Mouse (Mus musculus) hindbrain, embryonic 10.5 days (tissue): ENCODE measurements around the gene Hnf1b. TPM values are rescaled to one million over a fixed set of nuclear protein-coding genes. Genes with fewer than 3 reads are reported as not detected.

Source experiments
- DNase-seq: peaks from one replicate; pipeline ENCODE4 v3.0.0-alpha.2; 2017; ENCODE audit warnings: low spot score
- H3K27ac ChIP-seq: fragments of 300-500 bp; sonication (generic); 2 replicates; pipeline ENCODE4 v1.5.1; 2016; ENCODE audit warnings: mild to moderate bottlenecking, moderate library complexity
- H3K27me3 ChIP-seq: fragments of 300-500 bp; sonication (generic); 2 replicates; pipeline ENCODE4 v1.6.1; 2016; ENCODE audit warnings: mild to moderate bottlenecking; ENCODE audit not compliant: poor library complexity, insufficient read depth, severe bottlenecking
- H3K36me3 ChIP-seq: fragments of 300-500 bp; sonication (generic); 2 replicates; pipeline ENCODE4 v1.6.1; 2016; ENCODE audit warnings: mild to moderate bottlenecking, moderate library complexity
- H3K4me1 ChIP-seq: fragments of 300-500 bp; sonication (generic); replicated peaks from 2 replicates; pipeline ENCODE4 v1.6.1; 2016; ENCODE audit warnings: mild to moderate bottlenecking
- H3K4me3 ChIP-seq: fragments of 300-500 bp; sonication (generic); 2 replicates; pipeline ENCODE4 v1.5.1; 2016; ENCODE audit warnings: mild to moderate bottlenecking, moderate library complexity
- H3K9me3 ChIP-seq: fragments of 300-500 bp; sonication (generic); 2 replicates; pipeline ENCODE4 v1.6.1; 2016; ENCODE audit warnings: mild to moderate bottlenecking, moderate library complexity
- WGBS: fragments of 180-500 bp; shearing (Covaris S2); methylation state at CpG from one replicate; pipeline ENCODE4 v1.1.7; 2016; 5-methylcytosine and 5-hydroxymethylcytosine counted together
- polyA plus RNA-seq: library from polyadenylated mRNA; unstranded; fragments of >200 nt; fragmentation: Nextera tagmentation; extraction: Ambion mirVana; gene quantifications from 2 replicates; pipeline ENCODE4 v1.2.1, GENCODE M21; 2016

The Hnf1b gene
- polyA plus RNA-seq, 1 experiment from 2014 or later: not detected

GRCm38 (mm10) chr11:83857256-83857655, 7.4 kb downstream of the Hnf1b start:
- no peak for DNase-seq
- H3K4me3 ChIP-seq: no peak overlapping the region
- no peaks in the 10 kb centered on the region for H3K36me3 ChIP-seq
- H3K27me3 ChIP-seq: peaks cover 100% of the 10 kb centered on the region
- peaks cover 13% of the 10 kb centered on the region for H3K4me1 ChIP-seq
- H3K27ac ChIP-seq: no peak overlapping the region
- 72% methylated on average over 1 of the region's 1 CpGs for WGBS
- no peaks in the 10 kb centered on the region for H3K9me3 ChIP-seq

- peak; percentile 41 for DNase-seq
- H3K4me3 ChIP-seq: no peak overlapping the region
- no peaks in the 10 kb centered on the region for H3K36me3 ChIP-seq
- H3K4me1 ChIP-seq: peaks cover 36% of the 10 kb centered on the region
- H3K27ac ChIP-seq: no peak overlapping the region
- WGBS: 24% methylated on average over 9 of the region's 9 CpGs
- H3K9me3 ChIP-seq: no peaks in the 10 kb centered on the region
- H3K27me3 ChIP-seq: peaks cover 92% of the 10 kb centered on the region
Measured at GRCm38 (mm10) chr11:83865286-83865685, 15.4 kb downstream of the Hnf1b start.

GRCm38 (mm10) chr11:83867571-83867970, 17.7 kb downstream of the Hnf1b start:
- DNase-seq: peak; percentile 20
- Histone ChIP-seq H3K36me3 (no peaks in the 10 kb centered on the region), H3K27me3 (peaks cover 74% of the 10 kb centered on the region), H3K4me3 (no peak overlapping the region), H3K4me1 (peaks cover 36% of the 10 kb centered on the region), H3K9me3 (no peaks in the 10 kb centered on the region), H3K27ac (no peak overlapping the region)
- 30% methylated on average over 3 of the region's 3 CpGs for WGBS

- Histone ChIP-seq H3K36me3 (no peaks in the 10 kb centered on the region), H3K4me3 (no peak overlapping the region), H3K4me1 (peaks cover 32% of the 10 kb centered on the region), H3K27ac (no peak overlapping the region), H3K9me3 (no peaks in the 10 kb centered on the region), H3K27me3 (peaks cover 71% of the 10 kb centered on the region)
- WGBS: 36% methylated on average over 1 of the region's 1 CpGs
- DNase-seq: no peak
Measured at GRCm38 (mm10) chr11:83869147-83869546, 19.3 kb downstream of the Hnf1b start.

GRCm38 (mm10) chr11:83869686-83870085, 19.8 kb downstream of the Hnf1b start:
- no peaks in the 10 kb centered on the region for H3K9me3 ChIP-seq
- no peak overlapping the region for H3K27ac ChIP-seq
- H3K36me3 ChIP-seq: no peaks in the 10 kb centered on the region
- no peak overlapping the region for H3K4me3 ChIP-seq
- WGBS: 52% methylated on average over 3 of the region's 3 CpGs
- H3K4me1 ChIP-seq: peaks cover 31% of the 10 kb centered on the region
- peaks cover 66% of the 10 kb centered on the region for H3K27me3 ChIP-seq
- no peak for DNase-seq

GRCm38 (mm10) chr11:83871780-83872554, 22.1 kb downstream of the Hnf1b start:
- H3K27me3 ChIP-seq: peaks cover 43% of the 10 kb centered on the region
- 80% methylated on average over 9 of the region's 9 CpGs for WGBS

GRCm38 (mm10) chr11:83873509-83873908, 23.6 kb downstream of the Hnf1b start:
- H3K4me3 ChIP-seq: no peak overlapping the region
- no peak overlapping the region for H3K27ac ChIP-seq
- no peak for DNase-seq
- peaks cover 28% of the 10 kb centered on the region for H3K27me3 ChIP-seq
- H3K36me3 ChIP-seq: no peaks in the 10 kb centered on the region
- H3K9me3 ChIP-seq: no peaks in the 10 kb centered on the region
- 0 out of 2 replicates have a peak, but pooled peaks cover 4% of the 10 kb centered on the region for H3K4me1 ChIP-seq
- WGBS: 90% methylated on average over 9 of the region's 9 CpGs

More at GRCm38 (mm10) chr11:83871780-83872554, 22.1 kb downstream of the Hnf1b start:
- Histone ChIP-seq H3K36me3 (no peaks in the 10 kb centered on the region), H3K4me3 (no peak overlapping the region), H3K27ac (no peak overlapping the region), H3K9me3 (no peaks in the 10 kb centered on the region), H3K4me1 (peaks cover 19% of the 10 kb centered on the region)
- no peak for DNase-seq

GRCm38 (mm10) chr11:83876630-83877029, 26.8 kb downstream of the Hnf1b start:
- Histone ChIP-seq H3K27ac (no peak overlapping the region), H3K36me3 (no peaks in the 10 kb centered on the region), H3K9me3 (no peaks in the 10 kb centered on the region), H3K27me3 (peaks cover 16% of the 10 kb centered on the region), H3K4me3 (no peak overlapping the region), H3K4me1 (no peaks in the 10 kb centered on the region)
- WGBS: 92% methylated on average over 7 of the region's 7 CpGs
- no peak for DNase-seq

GRCm38 (mm10) chr11:83877765-83878164, 27.9 kb downstream of the Hnf1b start:
- peaks cover 11% of the 10 kb centered on the region; the same call in 1 of the 2 replicates for H3K27me3 ChIP-seq
- H3K36me3 ChIP-seq: no peaks in the 10 kb centered on the region
- H3K27ac ChIP-seq: no peak overlapping the region
- peaks cover 4% of the 10 kb centered on the region; the same call in 1 of the 2 replicates for H3K4me1 ChIP-seq
- WGBS: 83% methylated on average over 8 of the region's 8 CpGs
- no peak for DNase-seq
- H3K4me3 ChIP-seq: no peak overlapping the region
- H3K9me3 ChIP-seq: no peaks in the 10 kb centered on the region

- Histone ChIP-seq H3K9me3 (no peaks in the 10 kb centered on the region), H3K4me3 (no peak overlapping the region), H3K4me1 (peaks cover 4% of the 10 kb centered on the region; the same call in 1 of the 2 replicates), H3K27ac (no peak overlapping the region), H3K27me3 (peaks cover 4% of the 10 kb centered on the region; the same call in 1 of the 2 replicates), H3K36me3 (no peaks in the 10 kb centered on the region)
- WGBS: 80% methylated on average over 4 of the region's 4 CpGs
- DNase-seq: no peak
Measured at GRCm38 (mm10) chr11:83878417-83878952, 28.6 kb downstream of the Hnf1b start.

GRCm38 (mm10) chr11:83879130-83879529, 29.3 kb downstream of the Hnf1b start:
- Histone ChIP-seq H3K36me3 (no peaks in the 10 kb centered on the region), H3K27me3 (no peaks in the 10 kb centered on the region; the same call in 1 of the 2 replicates), H3K9me3 (no peaks in the 10 kb centered on the region), H3K27ac (no peak overlapping the region), H3K4me1 (peaks cover 4% of the 10 kb centered on the region; the same call in 1 of the 2 replicates), H3K4me3 (no peak overlapping the region)
- no peak for DNase-seq
- WGBS: 86% methylated on average over 3 of the region's 3 CpGs

GRCm38 (mm10) chr11:83881438-83881837, 31.6 kb downstream of the Hnf1b start:
- no peak for DNase-seq
- no peaks in the 10 kb centered on the region for H3K36me3 ChIP-seq
- no peaks in the 10 kb centered on the region for H3K9me3 ChIP-seq
- H3K27me3 ChIP-seq: no peaks in the 10 kb centered on the region; the same call in 1 of the 2 replicates
- 89% methylated on average over 5 of the region's 5 CpGs for WGBS
- no peak overlapping the region for H3K27ac ChIP-seq
- H3K4me3 ChIP-seq: no peak overlapping the region
- peaks cover 4% of the 10 kb centered on the region; the same call in 1 of the 2 replicates for H3K4me1 ChIP-seq

- DNase-seq: peak; percentile 10
- 58% methylated on average over 6 of the region's 6 CpGs for WGBS
- Histone ChIP-seq H3K27me3 (no peaks in the 10 kb centered on the region; the same call in 1 of the 2 replicates), H3K4me3 (no peak overlapping the region), H3K27ac (no peak overlapping the region), H3K9me3 (no peaks in the 10 kb centered on the region), H3K4me1 (peaks cover 4% of the 10 kb centered on the region; the same call in 1 of the 2 replicates), H3K36me3 (no peaks in the 10 kb centered on the region)
Measured at GRCm38 (mm10) chr11:83882552-83882951, 32.7 kb downstream of the Hnf1b start.
